Comparison of ENCODE assay signal across 9 mouse cellular contexts in genomic region chr13:83733991-83734610, GRCm38 (mm10).
DNase-seq lines count a peak whose midpoint lies in the region; ATAC-seq and TF ChIP-seq lines count a peak whose summit lies in the region.
"Had no signal": no experiment of that assay in that cellular context is flagged by ENCODE, and none has a peak within 500 bp of the region (broad histone marks: within the 10 kb centered on the region; RNA-seq: fewer than 3 reads in every experiment).

No protein-coding gene starts in this region.

- TF ChIP-seq CTCF in kidney, adult 2 months (conservative IDR thresholded peaks at IDR 0.05; ENCODE audit: insufficient read depth, insufficient read length, low read depth, low read length): no peak
- TF ChIP-seq CTCF in cortical plate, adult 2 months (IDR thresholded peaks at IDR 0.05; ENCODE audit: extremely low read depth, insufficient read depth, low read length): no peak

- H3K27ac ChIP-seq in kidney, adult 2 months (ENCODE audit: insufficient read depth, low read depth, low read length): no peak overlapping the region
- peak overlapping the region; percentile 94 for H3K27ac ChIP-seq in cortical plate, adult 2 months (ENCODE audit: insufficient read depth, low read length)
- peak overlapping the region; percentile 100 for H3K27ac ChIP-seq in hindbrain, embryonic 11.5 days (ENCODE audit: low read depth, low read length)
- H3K27ac ChIP-seq in midbrain, embryonic 16.5 days (ENCODE audit: low read length): peak overlapping the region; percentile 100

- no peak for DNase-seq in kidney, adult 2 months
- DNase-seq in kidney, postnatal 4 days: no peak
- no peak for DNase-seq in hindbrain, embryonic 11.5 days (ENCODE audit: low spot score)
- DNase-seq in right cerebral cortex, postnatal 14 days: no peak
- no peak for DNase-seq in cerebellum, postnatal 14 days
- no peak for DNase-seq in ovary, adult 18-20 months (ENCODE audit: low spot score)
- DNase-seq: gastrocnemius, postnatal 10 days had no signal

- H3K4me2 ChIP-seq in hindbrain, embryonic 11.5 days (replicated peaks; ENCODE audit: low read depth, low read length): peak overlapping the region; percentile 80
- peak overlapping the region; percentile 67 for H3K4me2 ChIP-seq in midbrain, embryonic 16.5 days (ENCODE audit: low read length)

- H3K36me3 ChIP-seq in kidney, adult 2 months (ENCODE audit: control insufficient read depth, insufficient read depth, low read length): no peaks in the 10 kb centered on the region
- no peaks in the 10 kb centered on the region for H3K36me3 ChIP-seq in hindbrain, embryonic 11.5 days (ENCODE audit: control insufficient read depth, insufficient read depth, low read length)
- H3K36me3 ChIP-seq in midbrain, embryonic 16.5 days (ENCODE audit: control insufficient read depth, insufficient read depth, low read length): no peaks in the 10 kb centered on the region

- peak overlapping the region; percentile 100 for H3K9ac ChIP-seq in hindbrain, embryonic 11.5 days (ENCODE audit: low read depth, low read length)
- H3K9ac ChIP-seq in midbrain, embryonic 16.5 days (ENCODE audit: low read depth, low read length): peak overlapping the region; percentile 100

- no peak for ATAC-seq in hindbrain, embryonic 11.5 days (ENCODE audit: low FRiP score)
- no peak for ATAC-seq in midbrain, embryonic 16.5 days

- H3K4me1 ChIP-seq in kidney, adult 2 months (ENCODE audit: control insufficient read depth, insufficient read depth, low read length): peaks cover 2% of the 10 kb centered on the region; the same call in 1 of the 2 replicates
- H3K4me1 ChIP-seq in cortical plate, adult 2 months (ENCODE audit: control insufficient read depth, insufficient read depth, low read length): no peaks in the 10 kb centered on the region; the same call in 1 of the 2 replicates
- no peaks in the 10 kb centered on the region for H3K4me1 ChIP-seq in hindbrain, embryonic 11.5 days (replicated peaks; ENCODE audit: control insufficient read depth, insufficient read depth, low read length)
- H3K4me1 ChIP-seq in midbrain, embryonic 16.5 days (ENCODE audit: control insufficient read depth, insufficient read depth, low read length): no peaks in the 10 kb centered on the region

- peak overlapping the region; percentile 54; the same call in 1 of the 2 replicates for H3K4me3 ChIP-seq in kidney, adult 2 months (ENCODE audit: insufficient read depth, low read depth, low read length)
- peak overlapping the region; percentile 74 for H3K4me3 ChIP-seq in cortical plate, adult 2 months (ENCODE audit: insufficient read depth, low read length)
- H3K4me3 ChIP-seq in hindbrain, embryonic 11.5 days (ENCODE audit: low read depth, low read length): peak overlapping the region; percentile 90
- peak overlapping the region; percentile 70 for H3K4me3 ChIP-seq in midbrain, embryonic 16.5 days (ENCODE audit: low read depth, low read length)

- 2% methylated on average over 1 of the region's 1 CpGs for WGBS in kidney, adult 2 months
- WGBS in hindbrain, embryonic 11.5 days: 0% methylated on average over 1 of the region's 1 CpGs
- WGBS in midbrain, embryonic 16.5 days: 3% methylated on average over 1 of the region's 1 CpGs

- H3K9me3 ChIP-seq in hindbrain, embryonic 11.5 days (ENCODE audit: control insufficient read depth, low read length): no peaks in the 10 kb centered on the region
- no peaks in the 10 kb centered on the region for H3K9me3 ChIP-seq in midbrain, embryonic 16.5 days (replicated peaks; ENCODE audit: control insufficient read depth, low read length, poor library complexity, severe bottlenecking)

- peaks cover 19% of the 10 kb centered on the region for H3K27me3 ChIP-seq in kidney, adult 2 months (replicated peaks; ENCODE audit: control insufficient read depth, insufficient read depth, low read length)
- H3K27me3 ChIP-seq in hindbrain, embryonic 11.5 days (ENCODE audit: control insufficient read depth, insufficient read depth, low read length): no peaks in the 10 kb centered on the region
- H3K27me3 ChIP-seq in midbrain, embryonic 16.5 days (ENCODE audit: control insufficient read depth, insufficient read depth, low read depth, low read length): no peaks in the 10 kb centered on the region

- no peak for TF ChIP-seq POLR2A in kidney, adult 2 months (IDR thresholded peaks at IDR 0.05; ENCODE audit: low read depth, low read length)
- no peak for TF ChIP-seq POLR2A in cortical plate, adult 2 months (IDR thresholded peaks at IDR 0.05; ENCODE audit: extremely low read depth, insufficient read depth, low read length)
